Mouse (Mus musculus) C2C12 (cell line): Measurements from ENCODE around the gene Elf5.

ENCODE experiments used
- CEBPB ChIP-seq: IDR thresholded peaks from one replicate; pipeline ENCODE4 v1.6.1; 2011; ENCODE audit warnings: low read depth, mild to moderate bottlenecking, control low read depth, moderate library complexity
- CTCF ChIP-seq: IDR thresholded peaks from one replicate; pipeline ENCODE4 v1.5.1; 2011; ENCODE audit not compliant: control insufficient read depth, insufficient read depth, insufficient read length
- FOSL1 ChIP-seq: IDR thresholded peaks from one replicate; pipeline ENCODE4 v1.8.0; 2011; ENCODE audit warnings: mild to moderate bottlenecking, low read length; ENCODE audit not compliant: poor library complexity, insufficient read depth, severe bottlenecking
- MYOG ChIP-seq: IDR thresholded peaks from one replicate; pipeline ENCODE4 v1.6.1; 2011; ENCODE audit not compliant: control insufficient read depth, insufficient read length; ENCODE audit errors: extremely low read depth
- USF1 ChIP-seq: IDR thresholded peaks from one replicate; pipeline ENCODE4 v1.6.1; 2011; ENCODE audit warnings: low read depth, mild to moderate bottlenecking, control low read depth, moderate library complexity

GRCm38 (mm10) chr2:103473362-103473761, 61.9 kb downstream of the Elf5 start:
- TF ChIP-seq MYOG (no peak), CTCF (no peak), USF1 (no peak), FOSL1 (no peak), CEBPB (no peak)
